11 mouse cellular contexts compared by ENCODE assay signal in the genomic region with DNA sequence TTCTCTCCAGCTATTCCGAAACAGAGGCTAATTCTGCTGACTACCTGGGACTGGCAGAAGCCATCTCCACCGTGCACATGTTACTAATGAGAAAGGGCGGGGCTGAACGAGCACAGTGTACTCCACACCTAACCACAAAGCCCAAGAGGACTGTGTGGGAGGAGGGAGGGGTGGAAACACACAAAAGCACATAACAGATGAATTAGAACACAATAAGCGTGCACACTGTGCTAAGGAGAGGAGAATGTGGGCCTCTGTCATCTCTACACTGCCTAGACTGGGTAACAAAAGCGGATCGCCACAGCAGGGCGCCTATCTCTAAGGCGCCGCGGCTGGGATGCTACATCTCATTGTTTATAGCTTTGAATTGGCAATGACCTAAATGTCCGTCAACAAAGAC. TPM values are rescaled to one million over a fixed set of nuclear protein-coding genes. Genes with fewer than 3 reads are reported as not detected.
DNase-seq lines count a peak whose midpoint lies in the region; ATAC-seq and TF ChIP-seq lines count a peak whose summit lies in the region.
"Had no signal": no experiment of that assay in that cellular context is flagged by ENCODE, and none has a peak within 500 bp of the region (broad histone marks: within the 10 kb centered on the region; RNA-seq: fewer than 3 reads in every experiment).

No protein-coding gene starts in this region.

- H3K27ac ChIP-seq in intestine, postnatal 0 days (ENCODE audit: low read depth, low read length) = no peak overlapping the region
- H3K27ac ChIP-seq in intestine, embryonic 15.5 days = no peak overlapping the region
- H3K27ac ChIP-seq in hindbrain, embryonic 13.5 days = peak overlapping the region; percentile 87
- H3K27ac ChIP-seq in neural tube, embryonic 14.5 days (ENCODE audit: low read depth, low read length) = peak overlapping the region; percentile 86
- H3K27ac ChIP-seq: liver, embryonic 13.5 days; stomach, embryonic 15.5 days had no signal

- no peak overlapping the region for H3K4me3 ChIP-seq in intestine, postnatal 0 days (ENCODE audit: low read depth, low read length)
- H3K4me3 ChIP-seq in intestine, embryonic 15.5 days (replicated peaks) = no peak overlapping the region
- H3K4me3 ChIP-seq in hindbrain, embryonic 13.5 days = no peak overlapping the region
- no peak overlapping the region for H3K4me3 ChIP-seq in neural tube, embryonic 14.5 days (ENCODE audit: low read depth, low read length)
- H3K4me3 ChIP-seq: liver, embryonic 13.5 days; stomach, embryonic 15.5 days had no signal

- peak; percentile 95 for DNase-seq in ZHBTc4 (ENCODE audit: low read depth, low spot score)
- no peak for DNase-seq in adrenal gland, postnatal 36 days
- no peak for DNase-seq in right cerebral cortex, postnatal 14 days
- DNase-seq: liver, embryonic 13.5 days had no signal

- H3K4me1 ChIP-seq in intestine, postnatal 0 days (replicated peaks; ENCODE audit: control insufficient read depth, insufficient read depth, low read length) = no peaks in the 10 kb centered on the region
- no peaks in the 10 kb centered on the region for H3K4me1 ChIP-seq in intestine, embryonic 15.5 days (replicated peaks)
- H3K4me1 ChIP-seq in hindbrain, embryonic 13.5 days (replicated peaks) = peaks cover 32% of the 10 kb centered on the region
- H3K4me1 ChIP-seq in neural tube, embryonic 14.5 days (ENCODE audit: control insufficient read depth, insufficient read depth, low read length) = peaks cover 9% of the 10 kb centered on the region
- H3K4me1 ChIP-seq: liver, embryonic 13.5 days; stomach, embryonic 15.5 days had no signal

- H3K36me3 ChIP-seq in intestine, postnatal 0 days (ENCODE audit: control insufficient read depth, insufficient read depth) = no peaks in the 10 kb centered on the region; the same call in 1 of the 2 replicates
- H3K36me3 ChIP-seq in intestine, embryonic 15.5 days = no peaks in the 10 kb centered on the region
- peaks cover 3% of the 10 kb centered on the region; the same call in 1 of the 2 replicates for H3K36me3 ChIP-seq in hindbrain, embryonic 13.5 days
- no peaks in the 10 kb centered on the region for H3K36me3 ChIP-seq in neural tube, embryonic 14.5 days (ENCODE audit: control insufficient read depth, insufficient read depth, low read length)
- H3K36me3 ChIP-seq: G1E; liver, embryonic 13.5 days; stomach, embryonic 15.5 days had no signal

- H3K9me3 ChIP-seq in intestine, postnatal 0 days (ENCODE audit: control insufficient read depth) = no peaks in the 10 kb centered on the region
- H3K9me3 ChIP-seq in intestine, embryonic 15.5 days = no peaks in the 10 kb centered on the region
- no peaks in the 10 kb centered on the region for H3K9me3 ChIP-seq in hindbrain, embryonic 13.5 days
- H3K9me3 ChIP-seq in neural tube, embryonic 14.5 days (ENCODE audit: control insufficient read depth, low read length) = no peaks in the 10 kb centered on the region
- H3K9me3 ChIP-seq: liver, embryonic 13.5 days; stomach, embryonic 15.5 days had no signal

- no peak overlapping the region for H3K4me2 ChIP-seq in intestine, postnatal 0 days (replicated peaks; ENCODE audit: low read depth)
- no peak overlapping the region for H3K4me2 ChIP-seq in intestine, embryonic 15.5 days (replicated peaks)
- peak overlapping the region; percentile 23; the same call in 1 of the 2 replicates for H3K4me2 ChIP-seq in hindbrain, embryonic 13.5 days
- H3K4me2 ChIP-seq in neural tube, embryonic 14.5 days (ENCODE audit: low read depth, low read length) = peak overlapping the region; percentile 17; the same call in 1 of the 2 replicates
- H3K4me2 ChIP-seq: liver, embryonic 13.5 days; stomach, embryonic 15.5 days had no signal

- no peak overlapping the region for H3K9ac ChIP-seq in intestine, postnatal 0 days (ENCODE audit: low read depth, low read length)
- H3K9ac ChIP-seq in intestine, embryonic 15.5 days = no peak overlapping the region
- no peak overlapping the region for H3K9ac ChIP-seq in hindbrain, embryonic 13.5 days
- H3K9ac ChIP-seq in neural tube, embryonic 14.5 days (replicated peaks; ENCODE audit: low read depth, low read length) = peak overlapping the region; percentile 37
- H3K9ac ChIP-seq: liver, embryonic 13.5 days; stomach, embryonic 15.5 days had no signal

- WGBS in intestine, postnatal 0 days = 65% methylated on average over 12 of the region's 12 CpGs
- WGBS in intestine, embryonic 15.5 days = 75% methylated on average over 12 of the region's 12 CpGs
- 15% methylated on average over 12 of the region's 12 CpGs for WGBS in hindbrain, embryonic 13.5 days
- 12% methylated on average over 12 of the region's 12 CpGs for WGBS in neural tube, embryonic 14.5 days

- TF ChIP-seq CTCF in intestine, postnatal 0 days (IDR thresholded peaks at IDR 0.05; ENCODE audit: low read depth) = no peak

- no peaks in the 10 kb centered on the region for H3K27me3 ChIP-seq in intestine, postnatal 0 days (replicated peaks; ENCODE audit: control insufficient read depth, insufficient read depth, low read length)
- H3K27me3 ChIP-seq in intestine, embryonic 15.5 days (replicated peaks) = no peaks in the 10 kb centered on the region
- no peaks in the 10 kb centered on the region for H3K27me3 ChIP-seq in hindbrain, embryonic 13.5 days
- no peaks in the 10 kb centered on the region for H3K27me3 ChIP-seq in neural tube, embryonic 14.5 days (ENCODE audit: control insufficient read depth, insufficient read depth, low read length)
- H3K27me3 ChIP-seq: liver, embryonic 13.5 days; stomach, embryonic 15.5 days had no signal

- 0 out of 2 replicates have a peak, but pooled peaks have one; percentile 13 for ATAC-seq in intestine, postnatal 0 days
- no peak for ATAC-seq in intestine, embryonic 15.5 days
- ATAC-seq in hindbrain, embryonic 13.5 days (ENCODE audit: low FRiP score) = peak; percentile 91
- ATAC-seq in neural tube, embryonic 14.5 days (ENCODE audit: low read depth) = peak; percentile 94
- no peak for ATAC-seq in monocyte, adult 5-6 weeks (replicated peaks; ENCODE audit: insufficient number of reproducible peaks, low FRiP score, low TSS enrichment, poor library complexity, severe bottlenecking)

RNA-seq across cellular contexts. Expression of gene Epb41l4b, which starts 51.9 kb away (rescaled TPM):
- 47.7 and 47.8 TPM in 2 replicates for polyA plus RNA-seq in intestine, postnatal 0 days (2015; fragmentation: Nextera tagmentation; extraction: Ambion mirVana)
- polyA plus RNA-seq in intestine, embryonic 15.5 days (2015; fragmentation: Nextera tagmentation; extraction: Ambion mirVana) = 22.2 and 23.4 TPM in 2 replicates
- polyA plus RNA-seq in hindbrain, embryonic 13.5 days (2015; fragmentation: Nextera tagmentation; extraction: Ambion mirVana) = 1.7 and 2.1 TPM in 2 replicates
- polyA plus RNA-seq in neural tube, embryonic 14.5 days (2014; fragmentation: Nextera tagmentation; extraction: Ambion mirVana) = 4.7 and 6.5 TPM in 2 replicates
- 1 to 10 TPM; 1.7 to 2.1 TPM for total RNA-seq in adrenal gland, postnatal 36 days (2021)
- 0.58 TPM in 1 of 3 replicates, not detected in the others for total RNA-seq in monocyte, adult 5-6 weeks (2017)
- polyA plus RNA-seq: G1E had no signal

Comparison
In these comparisons a context has a peak if more than half of its experiments do, and no peak if none do; other contexts are left out.
1. ATAC-seq: peak in intestine, postnatal 0 days (single experiment), hindbrain, embryonic 13.5 days (single experiment) and neural tube, embryonic 14.5 days (single experiment); none in intestine, embryonic 15.5 days (single experiment) and monocyte, adult 5-6 weeks (single experiment).
2. H3K27ac ChIP-seq: peak in hindbrain, embryonic 13.5 days (single experiment) and neural tube, embryonic 14.5 days (single experiment); none in intestine, postnatal 0 days (single experiment) and intestine, embryonic 15.5 days (single experiment).
3. H3K4me2 ChIP-seq: peak in hindbrain, embryonic 13.5 days (single experiment) and neural tube, embryonic 14.5 days (single experiment); none in intestine, postnatal 0 days (single experiment) and intestine, embryonic 15.5 days (single experiment).